Mouse (Mus musculus) intestine, embryonic 16.5 days (tissue): ENCODE measurements around the gene Pcsk6. TPM values are rescaled to one million over a fixed set of nuclear protein-coding genes. Genes with fewer than 3 reads are reported as not detected.
A peak's percentile ranks its signal among the peaks of the same experiment; 100 is the strongest.

Experiments used
- ATAC-seq: fragments of 200-750 bp; cut with Nextera tagmentation; 2 replicates; pipeline ENCODE4 v1.8.0; 2017; ENCODE audit warnings: moderate TSS enrichment, moderate library complexity
- H3K27ac ChIP-seq: fragments of 300-500 bp; sonication (generic); 2 replicates; pipeline ENCODE4 v1.5.1; 2014; ENCODE audit warnings: mild to moderate bottlenecking, low read length
- H3K27me3 ChIP-seq: fragments of 300-500 bp; sonication (generic); replicated peaks from 2 replicates; pipeline ENCODE4 v1.6.1; 2014; ENCODE audit warnings: low read length, control low read depth, mixed read lengths; ENCODE audit not compliant: control insufficient read depth, insufficient read depth
- H3K36me3 ChIP-seq: fragments of 300-500 bp; sonication (generic); 2 replicates; pipeline ENCODE4 v1.6.1; 2014; ENCODE audit warnings: low read length, control low read depth; ENCODE audit not compliant: control insufficient read depth, insufficient read depth
- H3K4me1 ChIP-seq: fragments of 300-500 bp; sonication (generic); 2 replicates; pipeline ENCODE4 v1.6.1; 2014; ENCODE audit warnings: low read length, control low read depth, mixed read lengths; ENCODE audit not compliant: control insufficient read depth, insufficient read depth
- H3K4me2 ChIP-seq: fragments of 300-500 bp; sonication (generic); 2 replicates; pipeline ENCODE4 v1.6.1; 2014; ENCODE audit warnings: low read depth, low read length, control low read depth
- H3K4me3 ChIP-seq: fragments of 300-500 bp; sonication (generic); 2 replicates; pipeline ENCODE4 v1.5.1; 2014; ENCODE audit warnings: mild to moderate bottlenecking, low read length
- H3K9ac ChIP-seq: fragments of 300-500 bp; sonication (generic); 2 replicates; pipeline ENCODE4 v1.6.1; 2014; ENCODE audit warnings: low read depth, low read length
- H3K9me3 ChIP-seq: fragments of 300-500 bp; sonication (generic); 2 replicates; pipeline ENCODE4 v1.6.1; 2016; ENCODE audit warnings: low read length, control low read depth; ENCODE audit not compliant: control insufficient read depth
- WGBS: fragments of 180-500 bp; shearing (Covaris S2); extraction: QIAGEN DNeasy Blood & Tissue Kit; methylation state at CpG from one replicate; pipeline ENCODE4 v1.1.7; 2014; 5-methylcytosine and 5-hydroxymethylcytosine counted together
- polyA plus RNA-seq: library from polyadenylated mRNA; unstranded; fragments of >200 nt; fragmentation: Nextera tagmentation; extraction: Ambion mirVana; gene quantifications from 2 replicates; pipeline ENCODE4 v1.2.1, GENCODE M21; 2015

Pcsk6 gene
- polyA plus RNA-seq, 1 experiment from 2014 or later, result 2.3 TPM

GRCm38 (mm10) chr7:65862473-65863176 lies 1.1 kb downstream of the Pcsk6 start:
- Histone ChIP-seq H3K36me3 (no peaks in the 10 kb centered on the region), H3K4me1 (peaks cover 5% of the 10 kb centered on the region), H3K4me3 (peak overlapping the region; percentile 62), H3K27ac (no peak overlapping the region), H3K9me3 (no peaks in the 10 kb centered on the region), H3K27me3 (peaks cover 33% of the 10 kb centered on the region), H3K4me2 (peak overlapping the region; percentile 99), H3K9ac (peak overlapping the region; percentile 68)
- WGBS, result 4% methylated on average over 61 of the region's 61 CpGs
- ATAC-seq, result peak; percentile 32

- H3K9ac ChIP-seq, result no peak overlapping the region
- 90% methylated on average over 16 of the region's 16 CpGs for WGBS
Measured at GRCm38 (mm10) chr7:65869173-65869572, 7.6 kb downstream of the Pcsk6 start.

GRCm38 (mm10) chr7:65869794-65870193 lies 8.3 kb downstream of the Pcsk6 start:
- H3K36me3 ChIP-seq, result no peaks in the 10 kb centered on the region
- no peaks in the 10 kb centered on the region for H3K9me3 ChIP-seq
- no peak for ATAC-seq
- H3K4me2 ChIP-seq, result no peak overlapping the region
- no peak overlapping the region for H3K9ac ChIP-seq
- H3K4me1 ChIP-seq, result no peaks in the 10 kb centered on the region
- H3K4me3 ChIP-seq, result no peak overlapping the region
- WGBS, result 91% methylated on average over 5 of the region's 5 CpGs
- H3K27me3 ChIP-seq, result peaks cover 3% of the 10 kb centered on the region; the same call in 1 of the 2 replicates
- H3K27ac ChIP-seq, result no peak overlapping the region

More at GRCm38 (mm10) chr7:65869173-65869572, 7.6 kb downstream of the Pcsk6 start:
- no peak for ATAC-seq
- Histone ChIP-seq H3K36me3 (no peaks in the 10 kb centered on the region), H3K27ac (no peak overlapping the region), H3K4me3 (no peak overlapping the region), H3K4me1 (no peaks in the 10 kb centered on the region), H3K4me2 (no peak overlapping the region), H3K9me3 (no peaks in the 10 kb centered on the region), H3K27me3 (peaks cover 3% of the 10 kb centered on the region; the same call in 1 of the 2 replicates)

- Histone ChIP-seq H3K9me3 (no peaks in the 10 kb centered on the region), H3K27me3 (peaks cover 3% of the 10 kb centered on the region; the same call in 1 of the 2 replicates), H3K27ac (no peak overlapping the region), H3K9ac (no peak overlapping the region), H3K4me2 (no peak overlapping the region), H3K4me1 (no peaks in the 10 kb centered on the region), H3K4me3 (no peak overlapping the region), H3K36me3 (no peaks in the 10 kb centered on the region)
- WGBS, result 74% methylated on average over 5 of the region's 5 CpGs
- no peak for ATAC-seq
Measured at GRCm38 (mm10) chr7:65870227-65870626, 8.7 kb downstream of the Pcsk6 start.

- ATAC-seq, result no peak
- Histone ChIP-seq H3K9me3 (no peaks in the 10 kb centered on the region), H3K9ac (no peak overlapping the region), H3K4me1 (no peaks in the 10 kb centered on the region), H3K27me3 (no peaks in the 10 kb centered on the region), H3K4me2 (no peak overlapping the region), H3K4me3 (no peak overlapping the region), H3K36me3 (no peaks in the 10 kb centered on the region), H3K27ac (no peak overlapping the region)
- WGBS, result 57% methylated on average over 10 of the region's 10 CpGs
Measured at GRCm38 (mm10) chr7:65870928-65871580, 9.5 kb downstream of the Pcsk6 start.

- Histone ChIP-seq H3K27me3 (no peaks in the 10 kb centered on the region), H3K4me2 (no peak overlapping the region), H3K27ac (no peak overlapping the region), H3K4me3 (no peak overlapping the region), H3K9me3 (no peaks in the 10 kb centered on the region), H3K4me1 (no peaks in the 10 kb centered on the region), H3K9ac (no peak overlapping the region), H3K36me3 (no peaks in the 10 kb centered on the region)
- no peak for ATAC-seq
- 79% methylated on average over 2 of the region's 2 CpGs for WGBS
Measured at GRCm38 (mm10) chr7:65871851-65872250, 10.3 kb downstream of the Pcsk6 start.

GRCm38 (mm10) chr7:65873176-65873845 lies 11.8 kb downstream of the Pcsk6 start:
- Histone ChIP-seq H3K4me1 (no peaks in the 10 kb centered on the region), H3K9me3 (no peaks in the 10 kb centered on the region), H3K4me2 (no peak overlapping the region), H3K36me3 (no peaks in the 10 kb centered on the region), H3K27me3 (no peaks in the 10 kb centered on the region), H3K4me3 (no peak overlapping the region), H3K27ac (no peak overlapping the region), H3K9ac (no peak overlapping the region)
- WGBS, result 80% methylated on average over 6 of the region's 6 CpGs
- ATAC-seq, result peak; percentile 91

GRCm38 (mm10) chr7:65873902-65874301 lies 12.4 kb downstream of the Pcsk6 start:
- 70% methylated on average over 2 of the region's 2 CpGs for WGBS
- ATAC-seq, result peak; percentile 16; the same call in 1 of the 2 replicates
- no peaks in the 10 kb centered on the region for H3K36me3 ChIP-seq
- no peaks in the 10 kb centered on the region for H3K4me1 ChIP-seq
- H3K9ac ChIP-seq, result no peak overlapping the region
- no peak overlapping the region for H3K27ac ChIP-seq
- no peaks in the 10 kb centered on the region for H3K9me3 ChIP-seq
- H3K4me2 ChIP-seq, result no peak overlapping the region
- no peak overlapping the region for H3K4me3 ChIP-seq
- no peaks in the 10 kb centered on the region for H3K27me3 ChIP-seq

- H3K9me3 ChIP-seq, result no peaks in the 10 kb centered on the region
- WGBS, result 77% methylated on average over 3 of the region's 3 CpGs
- no peaks in the 10 kb centered on the region for H3K27me3 ChIP-seq
- H3K9ac ChIP-seq, result no peak overlapping the region
- H3K4me1 ChIP-seq, result peaks cover 6% of the 10 kb centered on the region
- H3K27ac ChIP-seq, result no peak overlapping the region
- no peak overlapping the region for H3K4me3 ChIP-seq
- ATAC-seq, result no peak
- H3K4me2 ChIP-seq, result no peak overlapping the region
- no peaks in the 10 kb centered on the region for H3K36me3 ChIP-seq
Measured at GRCm38 (mm10) chr7:65876596-65876995, 15.1 kb downstream of the Pcsk6 start.
